Mouse (Mus musculus) kidney, embryonic 16.5 days (tissue): ENCODE measurements around the gene Thsd7b. TPM values are rescaled to one million over a fixed set of nuclear protein-coding genes. Genes with fewer than 3 reads are reported as not detected.
"Not testable (repeated sequence)": the region's sequence is repeated elsewhere in the genome, so short reads cannot be mapped to it uniquely, and the experiment has no call there.

ENCODE experiments used
- ATAC-seq: fragments of 200-750 bp; cut with Nextera tagmentation; 2 replicates; pipeline ENCODE4 v1.8.0; 2017; ENCODE audit warnings: moderate TSS enrichment; ENCODE audit not compliant: low FRiP score, low TSS enrichment
- H3K27ac ChIP-seq: fragments of 300-500 bp; sonication (generic); 2 replicates; pipeline ENCODE4 v1.5.1; 2014; ENCODE audit warnings: low read length
- H3K27me3 ChIP-seq: fragments of 300-500 bp; sonication (generic); 2 replicates; pipeline ENCODE4 v1.6.1; 2014; ENCODE audit warnings: low read length, control low read depth, mixed read lengths; ENCODE audit not compliant: insufficient read depth
- H3K36me3 ChIP-seq: fragments of 300-500 bp; sonication (generic); 2 replicates; pipeline ENCODE4 v1.6.1; 2014; ENCODE audit warnings: low read length, control low read depth, mixed read lengths; ENCODE audit not compliant: insufficient read depth
- H3K4me1 ChIP-seq: fragments of 300-500 bp; sonication (generic); 2 replicates; pipeline ENCODE4 v1.6.1; 2014; ENCODE audit warnings: low read length, control low read depth, mixed read lengths; ENCODE audit not compliant: insufficient read depth
- H3K4me2 ChIP-seq: fragments of 300-500 bp; sonication (generic); replicated peaks from 2 replicates; pipeline ENCODE4 v1.6.1; 2014; ENCODE audit warnings: low read depth, low read length
- H3K4me3 ChIP-seq: fragments of 300-500 bp; sonication (generic); 2 replicates; pipeline ENCODE4 v1.5.1; 2014; ENCODE audit warnings: mild to moderate bottlenecking, low read length
- H3K9ac ChIP-seq: fragments of 300-500 bp; sonication (generic); replicated peaks from 2 replicates; pipeline ENCODE4 v1.6.1; 2014; ENCODE audit warnings: low read length
- H3K9me3 ChIP-seq: fragments of 300-500 bp; sonication (generic); 2 replicates; pipeline ENCODE4 v1.6.1; 2016; ENCODE audit warnings: low read length, control low read depth
- WGBS: fragments of 180-500 bp; shearing (Covaris S2); extraction: QIAGEN DNeasy Blood & Tissue Kit; methylation state at CpG from one replicate; pipeline ENCODE4 v1.1.7; 2014; 5-methylcytosine and 5-hydroxymethylcytosine counted together
- polyA plus RNA-seq: library from polyadenylated mRNA; unstranded; fragments of >200 nt; fragmentation: Nextera tagmentation; extraction: Ambion mirVana; gene quantifications from 2 replicates; pipeline ENCODE4 v1.2.1, GENCODE M21; 2015

The Thsd7b gene
- polyA plus RNA-seq, 1 experiment from 2014 or later, result 0.65 TPM

DNA sequence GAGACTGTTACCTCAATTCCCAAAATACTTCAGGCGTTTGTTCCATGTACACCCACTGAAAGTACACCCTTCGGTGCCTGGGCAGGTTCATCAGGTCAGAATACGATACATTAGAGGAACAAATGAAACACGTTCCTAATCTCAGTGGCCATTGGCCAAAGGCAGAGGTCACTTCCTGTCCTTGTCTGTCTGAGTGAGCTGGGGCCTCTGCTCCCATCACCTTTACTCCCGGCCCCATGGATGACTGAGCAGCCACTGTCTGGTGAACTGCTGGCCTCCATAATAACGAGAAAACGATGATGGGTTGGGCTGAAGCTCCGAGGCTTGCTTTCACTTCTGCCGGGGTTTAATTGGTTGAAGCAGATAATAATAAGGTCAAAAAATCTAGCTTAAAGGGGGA is 670.0 kb downstream of the Thsd7b start:
- Histone ChIP-seq H3K4me1 (peaks cover 5% of the 10 kb centered on the region), H3K27ac (no peak overlapping the region), H3K9ac (no peak overlapping the region), H3K4me2 (peak overlapping the region; percentile 16; the same call in 1 of the 2 replicates), H3K9me3 (no peaks in the 10 kb centered on the region), H3K4me3 (no peak overlapping the region), H3K27me3 (no peaks in the 10 kb centered on the region), H3K36me3 (no peaks in the 10 kb centered on the region)
- WGBS, result 14% methylated on average over 9 of the region's 9 CpGs
- peak; percentile 87 for ATAC-seq

DNA sequence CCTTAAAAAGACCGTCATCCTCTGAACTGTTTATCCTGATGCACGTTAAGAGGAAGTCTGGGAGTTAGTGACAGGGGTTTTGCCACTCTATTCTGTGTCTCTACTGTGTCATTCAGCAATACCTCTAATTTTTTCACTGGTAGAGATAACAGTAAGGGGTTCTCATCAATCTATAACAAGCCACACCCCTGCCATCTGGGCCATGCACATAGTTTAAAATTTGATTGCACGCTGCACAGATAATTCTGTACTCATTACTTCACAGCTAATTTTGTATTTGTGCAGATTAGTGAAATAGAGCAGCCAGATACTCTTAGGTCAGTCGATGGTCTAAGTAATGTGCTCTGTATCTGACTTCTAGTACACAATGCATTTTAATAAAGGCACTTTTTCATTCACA is 673.9 kb downstream of the Thsd7b start:
- Histone ChIP-seq H3K4me2 (no peak overlapping the region), H3K27ac (no peak overlapping the region), H3K27me3 (no peaks in the 10 kb centered on the region), H3K4me1 (peaks cover 5% of the 10 kb centered on the region), H3K9ac (no peak overlapping the region), H3K4me3 (no peak overlapping the region), H3K36me3 (no peaks in the 10 kb centered on the region), H3K9me3 (no peaks in the 10 kb centered on the region)
- ATAC-seq, result no peak
- 72% methylated on average over 4 of the region's 4 CpGs for WGBS

DNA sequence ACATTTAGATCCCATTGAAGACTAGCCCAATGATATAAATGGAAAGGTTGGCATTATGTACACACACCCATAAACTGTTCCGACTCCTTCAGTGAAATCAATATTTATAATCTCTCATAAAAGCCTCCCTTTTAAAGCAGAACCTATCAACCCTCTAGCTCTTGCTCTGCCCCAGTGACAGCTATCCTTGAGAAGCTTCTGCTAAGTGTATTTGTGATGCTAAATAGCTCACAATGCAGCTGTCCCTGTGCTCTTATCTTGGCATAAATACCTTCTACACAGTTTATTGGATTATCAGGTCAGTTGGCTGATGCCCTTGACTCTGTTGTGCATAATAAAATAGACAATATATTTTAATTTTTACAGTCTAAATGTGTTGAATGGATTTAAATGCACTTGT is 682.4 kb downstream of the Thsd7b start:
- WGBS, result 73% methylated on average over 1 of the region's 1 CpGs
- ATAC-seq, result no peak
- no peak overlapping the region for H3K4me3 ChIP-seq

DNA sequence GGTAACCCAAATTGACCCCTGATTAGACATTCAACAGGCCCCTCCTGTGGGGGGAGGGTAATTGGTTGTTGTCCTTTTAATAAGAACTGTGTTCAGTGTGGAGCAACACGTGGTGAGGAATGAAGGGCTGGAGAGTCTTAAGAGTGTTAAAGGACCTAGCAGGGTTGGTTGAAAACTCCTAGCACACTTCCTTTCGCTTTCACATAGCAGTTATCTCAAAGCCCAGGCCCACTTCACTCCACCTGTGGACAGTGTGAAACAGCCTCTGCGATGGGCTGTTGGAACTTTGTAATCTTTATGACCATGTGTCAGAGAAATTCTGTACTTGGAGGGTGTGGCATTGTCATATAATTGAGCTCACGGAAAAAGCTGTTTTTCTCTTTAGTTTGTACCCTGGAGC is 683.5 kb downstream of the Thsd7b start:
- Histone ChIP-seq H3K4me1 (no peaks in the 10 kb centered on the region), H3K27me3 (no peaks in the 10 kb centered on the region), H3K9me3 (no peaks in the 10 kb centered on the region), H3K9ac (no peak overlapping the region), H3K4me3 (no peak overlapping the region), H3K27ac (no peak overlapping the region), H3K36me3 (no peaks in the 10 kb centered on the region), H3K4me2 (no peak overlapping the region)
- WGBS, result 49% methylated on average over 4 of the region's 4 CpGs
- ATAC-seq, result no peak

More for the DNA sequence above, 682.4 kb downstream of the Thsd7b start:
- Histone ChIP-seq H3K4me2 (no peak overlapping the region), H3K4me1 (no peaks in the 10 kb centered on the region), H3K9ac (no peak overlapping the region), H3K36me3 (no peaks in the 10 kb centered on the region), H3K27me3 (no peaks in the 10 kb centered on the region), H3K9me3 (no peaks in the 10 kb centered on the region), H3K27ac (no peak overlapping the region)

DNA sequence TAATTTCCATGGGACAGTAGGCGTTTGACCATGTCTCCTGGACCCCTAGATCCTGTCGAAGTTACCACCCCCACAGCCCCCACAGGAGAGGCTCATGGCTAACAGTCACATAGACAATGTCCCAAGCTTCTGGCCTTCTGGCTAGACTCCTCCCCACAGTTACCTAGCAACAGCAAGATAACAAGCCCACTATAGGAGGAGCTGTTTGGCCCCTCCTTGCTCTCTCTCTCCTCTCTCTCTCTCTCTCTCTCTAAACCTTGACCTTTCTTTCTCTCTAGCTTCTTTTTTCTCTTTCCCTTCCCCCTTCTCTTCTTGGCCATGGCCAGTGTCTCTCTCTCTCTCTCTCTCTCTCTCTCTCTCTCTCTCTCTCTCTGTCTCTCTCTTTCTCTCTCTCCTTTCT is 686.2 kb downstream of the Thsd7b start:
- not testable (repeated sequence) for ATAC-seq, H3K9me3 ChIP-seq, H3K9ac ChIP-seq, H3K27me3 ChIP-seq, H3K4me1 ChIP-seq, H3K27ac ChIP-seq, H3K36me3 ChIP-seq, H3K4me3 ChIP-seq, H3K4me2 ChIP-seq
- WGBS, result 45% methylated on average over 2 of the region's 2 CpGs

DNA sequence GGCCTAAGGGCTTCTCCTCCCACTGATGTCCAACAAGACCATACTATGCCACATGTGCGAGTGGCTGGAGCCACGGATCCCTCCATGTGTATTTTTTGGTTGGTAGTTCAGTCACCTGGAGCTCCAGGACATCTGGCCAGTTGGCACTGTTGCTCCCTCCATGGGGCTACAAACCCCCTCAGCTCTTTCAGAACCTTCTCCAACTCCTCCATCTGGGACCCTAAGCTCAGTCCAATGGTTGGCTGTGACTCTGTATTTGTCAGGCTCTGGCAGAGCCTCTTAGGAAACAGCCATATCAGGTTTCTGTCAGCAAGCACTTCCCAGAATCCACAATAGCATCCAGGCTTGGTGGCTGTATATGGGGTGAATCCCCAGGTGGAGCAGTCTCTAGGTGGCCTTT is 690.1 kb downstream of the Thsd7b start:
- WGBS, result 86% methylated on average over 2 of the region's 2 CpGs

DNA sequence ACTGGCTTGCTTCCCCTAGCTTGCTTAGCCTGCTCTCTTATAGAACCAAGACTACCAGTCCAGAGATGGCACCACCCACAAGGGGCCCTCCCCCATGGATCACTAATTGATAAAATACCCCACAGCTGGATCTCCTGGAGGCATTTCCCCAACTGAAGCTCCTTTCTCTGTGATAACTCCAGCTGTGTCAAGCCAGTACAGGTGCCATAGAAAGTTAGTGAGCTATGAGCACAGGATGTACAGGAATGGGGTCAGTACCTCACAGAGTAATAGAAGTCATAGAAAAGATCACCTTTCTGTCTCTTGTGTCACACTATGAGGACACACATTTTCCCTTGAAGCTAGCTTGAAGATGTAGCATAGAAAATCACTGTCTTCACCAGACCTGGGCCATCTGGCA is 716.1 kb downstream of the Thsd7b start:
- H3K9ac ChIP-seq, H3K4me3 ChIP-seq, H3K27ac ChIP-seq, H3K4me1 ChIP-seq, ATAC-seq, H3K9me3 ChIP-seq, H3K27me3 ChIP-seq, H3K36me3 ChIP-seq, H3K4me2 ChIP-seq: not testable (repeated sequence)

More for the DNA sequence above, 690.1 kb downstream of the Thsd7b start:
- Histone ChIP-seq H3K27me3 (no peaks in the 10 kb centered on the region), H3K36me3 (no peaks in the 10 kb centered on the region), H3K4me3 (no peak overlapping the region), H3K4me2 (no peak overlapping the region), H3K4me1 (no peaks in the 10 kb centered on the region), H3K9me3 (no peaks in the 10 kb centered on the region), H3K27ac (no peak overlapping the region), H3K9ac (no peak overlapping the region)
- no peak for ATAC-seq

DNA sequence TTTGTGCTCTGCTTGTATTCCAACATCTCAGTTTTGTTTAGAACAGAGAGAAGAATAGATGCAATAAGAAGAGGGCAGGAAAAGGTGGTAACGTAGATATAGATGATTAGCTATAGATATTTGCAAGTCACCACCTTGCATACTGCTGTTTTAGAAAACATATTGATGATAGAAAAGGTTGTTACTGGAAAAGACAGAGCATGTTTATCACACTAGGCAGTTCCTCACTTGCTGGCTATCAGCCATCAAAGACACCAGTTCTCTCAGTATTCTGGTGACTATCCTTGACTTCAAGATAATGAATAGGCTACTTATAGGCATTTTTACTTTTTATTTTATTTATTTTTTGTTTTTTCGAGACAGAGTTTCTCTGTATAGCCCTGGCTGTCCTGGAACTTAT is 717.7 kb downstream of the Thsd7b start:
- Histone ChIP-seq H3K36me3 (no peaks in the 10 kb centered on the region), H3K9ac (no peak overlapping the region), H3K27me3 (no peaks in the 10 kb centered on the region), H3K4me3 (no peak overlapping the region), H3K9me3 (no peaks in the 10 kb centered on the region), H3K4me1 (no peaks in the 10 kb centered on the region), H3K27ac (no peak overlapping the region), H3K4me2 (no peak overlapping the region)
- no peak for ATAC-seq
- 66% methylated on average over 2 of the region's 2 CpGs for WGBS

DNA sequence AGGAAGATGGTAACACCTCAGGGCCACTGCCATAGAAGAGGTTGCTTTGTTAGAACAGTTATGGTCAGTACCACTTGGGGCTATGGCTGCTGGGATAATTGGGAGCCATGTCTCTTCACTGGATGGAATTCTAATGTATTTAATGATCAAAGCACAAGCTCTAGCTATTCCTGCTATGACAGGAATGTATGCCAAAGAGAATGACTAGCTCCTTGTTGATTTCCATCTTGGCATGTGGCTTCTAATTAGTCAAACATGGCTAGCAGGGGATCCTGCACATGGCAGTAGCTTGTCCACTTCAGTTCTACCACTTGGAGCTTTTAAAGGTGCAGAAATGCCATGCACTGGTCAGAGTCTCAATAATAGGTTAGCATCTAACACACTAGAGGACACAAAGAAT is 781.9 kb downstream of the Thsd7b start:
- Histone ChIP-seq H3K4me3 (no peak overlapping the region), H3K4me1 (no peaks in the 10 kb centered on the region), H3K9ac (no peak overlapping the region), H3K4me2 (no peak overlapping the region), H3K27ac (no peak overlapping the region), H3K27me3 (no peaks in the 10 kb centered on the region), H3K9me3 (no peaks in the 10 kb centered on the region), H3K36me3 (no peaks in the 10 kb centered on the region)
- ATAC-seq, result no peak

DNA sequence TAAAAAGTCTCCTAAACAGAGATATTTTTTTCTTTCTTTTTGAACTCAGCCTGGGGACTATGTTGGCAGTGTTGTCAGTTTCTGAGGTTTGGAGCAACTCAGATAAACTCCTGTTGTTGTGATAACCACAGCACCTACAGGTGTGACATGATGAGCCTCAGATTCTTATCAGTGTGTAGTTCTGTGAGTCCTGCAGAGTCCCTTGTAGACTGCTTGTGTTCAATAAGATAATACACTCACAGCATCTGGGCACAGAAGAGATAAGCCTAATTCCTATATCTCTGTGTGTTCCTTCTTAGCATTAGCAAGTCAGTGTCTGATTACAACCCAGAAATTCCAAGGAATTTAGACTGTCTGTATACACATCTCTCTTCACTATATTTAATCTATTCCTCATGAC is 789.0 kb downstream of the Thsd7b start:
- no peaks in the 10 kb centered on the region for H3K9me3 ChIP-seq
- H3K27ac ChIP-seq, result no peak overlapping the region
- H3K4me1 ChIP-seq, result no peaks in the 10 kb centered on the region
- H3K4me2 ChIP-seq, result no peak overlapping the region
- no peak for ATAC-seq
- no peak overlapping the region for H3K9ac ChIP-seq
- H3K27me3 ChIP-seq, result no peaks in the 10 kb centered on the region
- H3K4me3 ChIP-seq, result no peak overlapping the region
- H3K36me3 ChIP-seq, result no peaks in the 10 kb centered on the region
